8 mouse cellular contexts compared by ENCODE assay signal in genomic region chr5:130002301-130003146, GRCm38 (mm10). TPM values are rescaled to one million over a fixed set of nuclear protein-coding genes. Genes with fewer than 3 reads are reported as not detected.
DNase-seq lines count a peak whose midpoint lies in the region; ATAC-seq and TF ChIP-seq lines count a peak whose summit lies in the region.

Gene Gusb (minus strand): TSS chr5:130003049.

- peak; percentile 77 for ATAC-seq in heart, embryonic 13.5 days (ENCODE audit: extremely low read depth, insufficient number of reproducible peaks, low FRiP score, low TSS enrichment)
- peak; percentile 84 for ATAC-seq in liver, embryonic 11.5 days (replicated peaks; ENCODE audit: low FRiP score)

- peak; percentile 86 for TF ChIP-seq POLR2A in myocyte (IDR thresholded peaks at IDR 0.05; ENCODE audit: insufficient read length, low read depth)

- H3K79me3 ChIP-seq in C2C12 (ENCODE audit: low read depth): peaks cover 5% of the 10 kb centered on the region

- peak within 1 kb of the TSS; percentile 86 for H3K4me2 ChIP-seq in heart, embryonic 13.5 days
- peak within 1 kb of the TSS; percentile 85 for H3K4me2 ChIP-seq in liver, embryonic 11.5 days
- H3K4me2 ChIP-seq in myocyte (ENCODE audit: low read depth): peak within 1 kb of the TSS; percentile 74

- H3K4me1 ChIP-seq in brown adipose tissue, adult 24 weeks (ENCODE audit: control insufficient read depth, insufficient read depth, insufficient read length, low read length): peaks cover 8% of the 10 kb centered on the region; the same call in 1 of the 2 replicates
- H3K4me1 ChIP-seq in heart, embryonic 13.5 days: peaks cover 19% of the 10 kb centered on the region
- H3K4me1 ChIP-seq in liver, embryonic 11.5 days (replicated peaks; ENCODE audit: control insufficient read depth, insufficient read depth, low read length): peaks cover 13% of the 10 kb centered on the region

- H3K9ac ChIP-seq in heart, embryonic 13.5 days: peak within 1 kb of the TSS; percentile 88
- peak within 1 kb of the TSS; percentile 89 for H3K9ac ChIP-seq in liver, embryonic 11.5 days (ENCODE audit: low read depth, low read length)

- peak within 1 kb of the TSS; percentile 96 for H3K27ac ChIP-seq in brown adipose tissue, adult 24 weeks (replicated peaks; ENCODE audit: low read depth, low read length)
- peak within 1 kb of the TSS; percentile 82 for H3K27ac ChIP-seq in heart, embryonic 13.5 days (replicated peaks)
- H3K27ac ChIP-seq in liver, embryonic 11.5 days (ENCODE audit: low read depth, low read length): peak within 1 kb of the TSS; percentile 80

- H3K4me3 ChIP-seq in C2C12 (ENCODE audit: insufficient read depth, poor library complexity, severe bottlenecking) (peak within 1 kb of the TSS; percentile 52), myocyte (peak within 1 kb of the TSS; percentile 49)
- peak within 1 kb of the TSS; percentile 90 for H3K4me3 ChIP-seq in brown adipose tissue, adult 24 weeks (ENCODE audit: insufficient read depth, low read depth, low read length)
- H3K4me3 ChIP-seq in heart, embryonic 13.5 days: peak within 1 kb of the TSS; percentile 80
- peak within 1 kb of the TSS; percentile 78 for H3K4me3 ChIP-seq in liver, embryonic 11.5 days (ENCODE audit: low read depth, low read length)

- under 1% methylated on average over 39 of the region's 39 CpGs for WGBS in heart, embryonic 13.5 days
- under 1% methylated on average over 39 of the region's 39 CpGs for WGBS in liver, embryonic 11.5 days

- H3K36me3 ChIP-seq in C2C12 (ENCODE audit: control insufficient read depth, insufficient read depth) (peaks cover 20% of the 10 kb centered on the region), myocyte (ENCODE audit: control insufficient read depth, insufficient read depth) (no peaks in the 10 kb centered on the region)
- H3K36me3 ChIP-seq in heart, embryonic 13.5 days: peaks cover 13% of the 10 kb centered on the region; the same call in 1 of the 2 replicates
- no peaks in the 10 kb centered on the region; the same call in 1 of the 2 replicates for H3K36me3 ChIP-seq in liver, embryonic 11.5 days (ENCODE audit: control insufficient read depth, insufficient read depth, low read length)

- peaks cover 18% of the 10 kb centered on the region for H3K9me3 ChIP-seq in heart, embryonic 13.5 days
- H3K9me3 ChIP-seq in liver, embryonic 11.5 days (ENCODE audit: control insufficient read depth, low read length): peaks cover 7% of the 10 kb centered on the region; the same call in 1 of the 2 replicates

- no peaks in the 10 kb centered on the region for H3K79me2 ChIP-seq in C2C12 (ENCODE audit: control insufficient read depth, insufficient read depth)
- no peaks in the 10 kb centered on the region for H3K79me2 ChIP-seq in myocyte (ENCODE audit: control insufficient read depth, insufficient read depth)

- no peaks in the 10 kb centered on the region for H3K27me3 ChIP-seq in C2C12 (ENCODE audit: control insufficient read depth, insufficient read depth, insufficient read length)
- H3K27me3 ChIP-seq in heart, embryonic 13.5 days (replicated peaks): no peaks in the 10 kb centered on the region
- H3K27me3 ChIP-seq in liver, embryonic 11.5 days (replicated peaks; ENCODE audit: control insufficient read depth, insufficient read depth, low read length): no peaks in the 10 kb centered on the region
- no peaks in the 10 kb centered on the region for H3K27me3 ChIP-seq in myocyte (ENCODE audit: control insufficient read depth, insufficient read depth, insufficient read length)

- peak; percentile 70 for DNase-seq in fibroblast of lung, adult 2 months (ENCODE audit: low read depth)
- peak; percentile 89 for DNase-seq in kidney, postnatal 10 days
- DNase-seq in liver, embryonic 11.5 days (ENCODE audit: low spot score): peak; percentile 87
- peak; percentile 78 to 87 for DNase-seq in spleen, postnatal 4 days (ENCODE audit: low spot score in 2 of 2)

- peak within 1 kb of the TSS; percentile 32 for H3ac ChIP-seq in C2C12 (ENCODE audit: control insufficient read depth, insufficient read length, low read depth)
- peak within 1 kb of the TSS; percentile 18 for H3ac ChIP-seq in myocyte (ENCODE audit: control insufficient read depth, insufficient read length)

- no peak for TF ChIP-seq CTCF in C2C12 (IDR thresholded peaks at IDR 0.05; ENCODE audit: control insufficient read depth, insufficient read depth, insufficient read length)

TF ChIP-seq in C2C12, 6 proteins besides CTCF, POLR2A, EP300 and RAD21:
- no peak for TF ChIP-seq MYOD1 (IDR thresholded peaks at IDR 0.05; ENCODE audit: control insufficient read depth, insufficient read length, low read depth)
- TF ChIP-seq FOSL1 (IDR thresholded peaks at IDR 0.05; ENCODE audit: insufficient read depth, low read length, poor library complexity, severe bottlenecking): no peak
- TF ChIP-seq MAX (IDR thresholded peaks at IDR 0.05): peak; percentile 84
- peak; percentile 85 for TF ChIP-seq USF1 (IDR thresholded peaks at IDR 0.05; ENCODE audit: low read depth)
- no peak for TF ChIP-seq MYOG (IDR thresholded peaks at IDR 0.05; ENCODE audit: control insufficient read depth, extremely low read depth, insufficient read length)
- TF ChIP-seq CEBPB (IDR thresholded peaks at IDR 0.05; ENCODE audit: low read depth): no peak

TF ChIP-seq in myocyte, 11 proteins besides CTCF, POLR2A, EP300 and RAD21:
- no peak for TF ChIP-seq SRF (IDR thresholded peaks at IDR 0.05; ENCODE audit: control insufficient read depth, insufficient read length, low read depth)
- TF ChIP-seq REST (IDR thresholded peaks at IDR 0.05; ENCODE audit: insufficient read depth, insufficient read length): no peak
- no peak for TF ChIP-seq MAX (IDR thresholded peaks at IDR 0.05; ENCODE audit: low read depth)
- TF ChIP-seq MYOD1 (IDR thresholded peaks at IDR 0.05; ENCODE audit: control insufficient read depth in 1 of 3, insufficient read length in 2 of 3, low read depth in 2 of 3): peak in 2 of 3 experiments; percentile 38 to 64
- TF ChIP-seq CEBPB (IDR thresholded peaks at IDR 0.05; ENCODE audit: insufficient read depth, poor library complexity, severe bottlenecking): no peak
- peak; percentile 8 to 58 (median 52) for TF ChIP-seq MYOG (IDR thresholded peaks at IDR 0.05; ENCODE audit: control insufficient read depth in 1 of 3, insufficient read depth in 1 of 3, insufficient read length in 2 of 3, low read depth in 2 of 3)
- TF ChIP-seq E2F4 (IDR thresholded peaks at IDR 0.05; ENCODE audit: insufficient read depth): no peak
- TF ChIP-seq TCF12 (IDR thresholded peaks at IDR 0.05; ENCODE audit: insufficient read depth, poor library complexity, severe bottlenecking): no peak
- TF ChIP-seq TCF3 (IDR thresholded peaks at IDR 0.05; ENCODE audit: insufficient read length, low read depth): no peak
- peak; percentile 84 for TF ChIP-seq USF1 (IDR thresholded peaks at IDR 0.05; ENCODE audit: low read depth)
- TF ChIP-seq POLR2AphosphoS2 (IDR thresholded peaks at IDR 0.05; ENCODE audit: insufficient read length, low read depth): peak; percentile 49
TF ChIP-seq in myocyte: peak in this region for 4.

RNA-seq across cellular contexts. Expression of gene Gusb, which starts in this region (rescaled TPM):
- polyA plus RNA-seq in C2C12 (2012; fragmentation: generic; extraction: Trizol): 56.0 TPM
- 16.5 and 18.5 TPM in 2 replicates for polyA plus RNA-seq in brown adipose tissue, adult 24 weeks (2012; ENCODE audit: insufficient read depth, insufficient read length, missing spikeins)
- polyA plus RNA-seq in heart, embryonic 13.5 days (2015; fragmentation: Nextera tagmentation; extraction: Ambion mirVana): 46.6 and 46.9 TPM in 2 replicates
- 82.5 and 89.9 TPM in 2 replicates for polyA plus RNA-seq in liver, embryonic 11.5 days (2014; fragmentation: Nextera tagmentation; extraction: Ambion mirVana)
- 35.0 TPM for polyA plus RNA-seq in myocyte (2012; fragmentation: generic; extraction: Trizol)

Comparison
In these comparisons a context has a peak if more than half of its experiments do, and no peak if none do; other contexts are left out.
1. Peak in every context shown above with its lines: DNase-seq, ATAC-seq, H3K4me3 ChIP-seq and H3K27ac ChIP-seq.